Mouse (Mus musculus) hindbrain, embryonic 10.5 days (tissue): ENCODE measurements around the gene Fam114a1. TPM values are rescaled to one million over a fixed set of nuclear protein-coding genes. Genes with fewer than 3 reads are reported as not detected.
A peak's percentile ranks its signal among the peaks of the same experiment; 100 is the strongest.

Experiments used
- DNase-seq: peaks from one replicate; pipeline ENCODE4 v3.0.0-alpha.2; 2017; ENCODE audit warnings: low spot score
- H3K27ac ChIP-seq: fragments of 300-500 bp; sonication (generic); 2 replicates; pipeline ENCODE4 v1.5.1; 2016; ENCODE audit warnings: mild to moderate bottlenecking, moderate library complexity
- H3K27me3 ChIP-seq: fragments of 300-500 bp; sonication (generic); 2 replicates; pipeline ENCODE4 v1.6.1; 2016; ENCODE audit warnings: mild to moderate bottlenecking; ENCODE audit not compliant: poor library complexity, insufficient read depth, severe bottlenecking
- H3K36me3 ChIP-seq: fragments of 300-500 bp; sonication (generic); 2 replicates; pipeline ENCODE4 v1.6.1; 2016; ENCODE audit warnings: mild to moderate bottlenecking, moderate library complexity
- H3K4me1 ChIP-seq: fragments of 300-500 bp; sonication (generic); replicated peaks from 2 replicates; pipeline ENCODE4 v1.6.1; 2016; ENCODE audit warnings: mild to moderate bottlenecking
- H3K4me3 ChIP-seq: fragments of 300-500 bp; sonication (generic); 2 replicates; pipeline ENCODE4 v1.5.1; 2016; ENCODE audit warnings: mild to moderate bottlenecking, moderate library complexity
- H3K9me3 ChIP-seq: fragments of 300-500 bp; sonication (generic); 2 replicates; pipeline ENCODE4 v1.6.1; 2016; ENCODE audit warnings: mild to moderate bottlenecking, moderate library complexity
- WGBS: fragments of 180-500 bp; shearing (Covaris S2); methylation state at CpG from one replicate; pipeline ENCODE4 v1.1.7; 2016; 5-methylcytosine and 5-hydroxymethylcytosine counted together
- polyA plus RNA-seq: library from polyadenylated mRNA; unstranded; fragments of >200 nt; fragmentation: Nextera tagmentation; extraction: Ambion mirVana; gene quantifications from 2 replicates; pipeline ENCODE4 v1.2.1, GENCODE M21; 2016

The Fam114a1 gene
- polyA plus RNA-seq, 1 experiment from 2014 or later = 18.3 TPM

DNA sequence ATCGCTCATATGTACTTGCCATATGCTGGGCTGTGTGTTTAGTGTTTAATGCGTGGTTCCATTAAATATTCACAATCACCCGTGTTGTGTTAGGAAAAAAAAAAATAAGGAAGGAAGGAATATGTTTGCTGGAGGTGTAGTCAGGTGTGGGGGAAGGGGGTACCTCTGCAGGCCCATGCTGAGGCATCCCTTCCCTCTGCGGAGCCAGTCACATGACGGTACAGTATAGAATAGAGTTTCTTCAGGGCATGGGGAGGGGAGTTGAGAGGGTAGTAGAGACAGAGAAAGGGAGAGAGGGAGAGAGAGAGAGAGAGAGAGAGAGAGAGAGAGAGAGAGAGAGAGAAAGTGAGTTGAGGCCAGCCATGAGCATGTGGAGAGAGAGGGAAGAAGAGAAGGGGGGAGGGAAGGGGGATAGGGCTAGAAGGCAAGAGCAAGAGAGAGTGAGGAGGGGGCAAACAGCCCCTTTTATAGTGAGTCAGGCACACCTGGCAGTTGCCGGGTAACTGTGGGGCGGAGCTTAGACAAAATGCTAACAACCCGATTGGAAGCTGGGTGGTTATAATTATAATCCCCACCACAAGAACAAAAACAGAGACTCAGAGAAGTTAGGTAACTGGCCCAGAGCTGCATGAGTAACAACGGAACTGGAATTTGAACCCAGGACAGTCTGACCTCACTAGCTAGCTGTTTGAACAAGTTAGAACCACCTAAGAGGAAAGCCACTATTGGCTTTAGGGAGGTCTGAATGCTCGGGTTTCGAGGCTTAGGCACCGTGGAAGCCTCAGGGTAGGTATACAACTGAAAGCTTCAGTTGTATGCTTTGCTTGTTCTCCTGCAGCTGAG, 76.8 kb downstream of the Fam114a1 start:
- H3K27ac ChIP-seq = 0 out of 2 replicates have a peak overlapping the region, but pooled peaks have one; percentile 23

DNA sequence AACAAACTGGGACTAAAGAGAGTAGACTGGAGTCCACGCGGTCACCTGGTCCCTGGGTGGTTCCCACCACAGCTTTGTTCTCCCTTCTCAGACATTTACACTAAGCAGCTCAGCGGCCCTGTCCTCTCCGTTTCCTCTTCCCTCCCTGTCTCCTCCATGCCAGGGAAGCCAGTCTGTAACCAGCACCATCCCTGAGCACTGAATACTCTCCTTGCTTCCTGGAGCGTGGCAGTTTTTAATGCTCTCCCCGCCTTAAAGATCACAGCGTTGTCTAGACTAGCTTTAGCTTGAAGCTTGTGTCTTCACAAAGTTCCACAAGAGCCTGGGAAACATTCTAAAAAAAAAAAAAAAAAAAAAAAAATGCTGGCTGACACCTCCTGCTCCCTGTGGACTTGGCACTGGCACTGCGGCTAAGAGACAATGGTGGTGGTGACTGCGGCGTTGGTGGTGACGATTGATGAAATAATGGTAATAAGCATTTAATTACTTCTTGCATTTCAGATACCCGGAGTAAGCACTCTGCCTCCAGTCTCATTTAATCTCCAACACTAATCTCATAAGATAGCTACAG, 77.5 kb downstream of the Fam114a1 start:
- DNase-seq = no peak
- Histone ChIP-seq H3K36me3 (no peaks in the 10 kb centered on the region), H3K4me1 (0 out of 2 replicates have a peak, but pooled peaks cover 3% of the 10 kb centered on the region), H3K27ac (0 out of 2 replicates have a peak overlapping the region, but pooled peaks have one; percentile 23), H3K27me3 (no peaks in the 10 kb centered on the region), H3K4me3 (no peak overlapping the region), H3K9me3 (no peaks in the 10 kb centered on the region)
- WGBS = 70% methylated on average over 12 of the region's 12 CpGs

More for the DNA sequence above, 76.8 kb downstream of the Fam114a1 start:
- H3K36me3 ChIP-seq = no peaks in the 10 kb centered on the region
- DNase-seq = no peak
- no peaks in the 10 kb centered on the region for H3K27me3 ChIP-seq
- H3K9me3 ChIP-seq = no peaks in the 10 kb centered on the region
- H3K4me3 ChIP-seq = no peak overlapping the region
- 0 out of 2 replicates have a peak, but pooled peaks cover 3% of the 10 kb centered on the region for H3K4me1 ChIP-seq
- WGBS = 71% methylated on average over 12 of the region's 12 CpGs

GRCm38 (mm10) chr5:65049880-65050279, 80.0 kb downstream of the Fam114a1 start:
- 0 out of 2 replicates have a peak, but pooled peaks cover 3% of the 10 kb centered on the region for H3K4me1 ChIP-seq
- H3K4me3 ChIP-seq = no peak overlapping the region
- H3K9me3 ChIP-seq = no peaks in the 10 kb centered on the region
- DNase-seq = no peak
- no peaks in the 10 kb centered on the region for H3K36me3 ChIP-seq
- WGBS = 81% methylated on average over 5 of the region's 5 CpGs
- 0 out of 2 replicates have a peak overlapping the region, but pooled peaks have one; percentile 16 for H3K27ac ChIP-seq
- H3K27me3 ChIP-seq = no peaks in the 10 kb centered on the region

GRCm38 (mm10) chr5:65051513-65051912, 81.6 kb downstream of the Fam114a1 start:
- Histone ChIP-seq H3K9me3 (no peaks in the 10 kb centered on the region), H3K27me3 (no peaks in the 10 kb centered on the region), H3K4me1 (0 out of 2 replicates have a peak, but pooled peaks cover 3% of the 10 kb centered on the region), H3K4me3 (no peak overlapping the region), H3K36me3 (no peaks in the 10 kb centered on the region), H3K27ac (no peak overlapping the region)
- DNase-seq = no peak
- 84% methylated on average over 3 of the region's 3 CpGs for WGBS

DNA sequence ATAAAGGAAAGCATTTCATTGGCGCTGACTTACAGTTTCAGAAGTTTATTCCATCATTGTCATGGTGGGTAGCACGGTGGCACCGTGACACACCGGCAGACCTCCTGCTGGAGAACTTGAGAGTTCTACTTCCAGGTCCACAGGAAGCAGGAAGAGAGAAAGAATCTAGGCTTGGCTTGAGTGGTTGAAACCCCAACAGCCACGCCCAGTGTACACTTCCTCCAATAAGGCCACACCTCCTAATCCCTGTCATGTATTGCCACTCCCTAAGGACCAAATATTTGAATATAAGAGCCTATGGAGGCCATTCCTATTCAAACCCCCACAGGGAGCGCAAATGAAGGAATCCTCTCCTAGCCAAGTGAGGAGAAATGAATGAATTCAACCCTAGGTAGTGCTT, 87.7 kb downstream of the Fam114a1 start:
- WGBS = 93% methylated on average over 6 of the region's 6 CpGs
- DNase-seq = no peak
- Histone ChIP-seq H3K27ac (no peak overlapping the region), H3K9me3 (no peaks in the 10 kb centered on the region), H3K4me3 (no peak overlapping the region), H3K36me3 (no peaks in the 10 kb centered on the region), H3K4me1 (no peaks in the 10 kb centered on the region), H3K27me3 (no peaks in the 10 kb centered on the region)

DNA sequence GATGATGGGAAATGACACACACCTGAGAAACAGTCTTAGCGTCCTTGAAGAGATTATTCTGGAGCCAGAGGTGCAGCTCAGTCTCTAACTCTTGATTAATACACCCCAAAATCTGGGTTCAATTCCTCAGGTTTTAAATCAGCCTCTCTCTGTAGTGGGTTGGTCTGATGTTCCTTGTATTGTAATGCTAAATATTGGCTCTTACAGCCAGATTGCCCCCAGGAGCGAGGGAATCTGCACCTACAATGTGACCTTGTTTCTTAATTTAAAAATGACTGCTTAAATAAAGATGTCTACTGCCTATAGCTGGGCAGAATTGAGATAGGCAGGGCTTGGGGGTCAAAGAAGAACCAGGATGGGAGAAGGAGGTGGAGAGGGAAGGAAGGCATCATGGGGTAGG, 89.9 kb downstream of the Fam114a1 start:
- Histone ChIP-seq H3K4me1 (no peaks in the 10 kb centered on the region), H3K4me3 (no peak overlapping the region)

DNA sequence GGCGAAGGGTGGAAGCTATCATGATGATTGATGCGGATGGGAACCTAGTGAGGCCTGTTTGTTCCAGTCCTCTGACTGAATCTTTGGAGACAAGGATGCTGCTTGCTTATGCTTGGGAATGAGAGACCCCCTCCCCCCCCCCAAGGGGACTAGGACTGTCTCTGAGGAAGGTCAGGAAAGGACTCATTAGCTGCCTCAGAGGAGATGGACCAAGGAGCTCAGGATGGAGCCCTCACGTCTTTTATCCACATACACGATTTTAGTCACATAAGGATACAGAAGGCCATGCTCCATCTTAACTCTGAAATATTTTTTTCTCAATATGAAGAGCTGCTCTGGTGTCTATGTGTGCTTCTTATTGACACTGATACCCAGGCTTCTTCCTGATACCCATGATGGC, 92.4 kb downstream of the Fam114a1 start:
- Histone ChIP-seq H3K27me3 (no peaks in the 10 kb centered on the region), H3K36me3 (no peaks in the 10 kb centered on the region), H3K4me1 (no peaks in the 10 kb centered on the region), H3K9me3 (no peaks in the 10 kb centered on the region), H3K4me3 (no peak overlapping the region), H3K27ac (no peak overlapping the region)
- 89% methylated on average over 4 of the region's 4 CpGs for WGBS
- no peak for DNase-seq

More for the DNA sequence above, 89.9 kb downstream of the Fam114a1 start:
- Histone ChIP-seq H3K36me3 (no peaks in the 10 kb centered on the region), H3K27me3 (no peaks in the 10 kb centered on the region), H3K27ac (no peak overlapping the region), H3K9me3 (no peaks in the 10 kb centered on the region)
- DNase-seq = no peak
- WGBS = 69% methylated on average over 2 of the region's 2 CpGs

GRCm38 (mm10) chr5:65063266-65063665, 93.4 kb downstream of the Fam114a1 start:
- H3K27me3 ChIP-seq = no peaks in the 10 kb centered on the region
- no peak for DNase-seq
- no peak overlapping the region for H3K27ac ChIP-seq
- no peaks in the 10 kb centered on the region for H3K9me3 ChIP-seq
- WGBS = 70% methylated on average over 2 of the region's 2 CpGs
- no peaks in the 10 kb centered on the region for H3K36me3 ChIP-seq
- H3K4me3 ChIP-seq = no peak overlapping the region
- no peaks in the 10 kb centered on the region for H3K4me1 ChIP-seq

GRCm38 (mm10) chr5:65068166-65068565, 98.3 kb downstream of the Fam114a1 start:
- Histone ChIP-seq H3K27ac (no peak overlapping the region), H3K27me3 (no peaks in the 10 kb centered on the region), H3K36me3 (no peaks in the 10 kb centered on the region), H3K9me3 (no peaks in the 10 kb centered on the region), H3K4me1 (no peaks in the 10 kb centered on the region), H3K4me3 (no peak overlapping the region)
- no peak for DNase-seq
- 89% methylated on average over 6 of the region's 6 CpGs for WGBS

DNA sequence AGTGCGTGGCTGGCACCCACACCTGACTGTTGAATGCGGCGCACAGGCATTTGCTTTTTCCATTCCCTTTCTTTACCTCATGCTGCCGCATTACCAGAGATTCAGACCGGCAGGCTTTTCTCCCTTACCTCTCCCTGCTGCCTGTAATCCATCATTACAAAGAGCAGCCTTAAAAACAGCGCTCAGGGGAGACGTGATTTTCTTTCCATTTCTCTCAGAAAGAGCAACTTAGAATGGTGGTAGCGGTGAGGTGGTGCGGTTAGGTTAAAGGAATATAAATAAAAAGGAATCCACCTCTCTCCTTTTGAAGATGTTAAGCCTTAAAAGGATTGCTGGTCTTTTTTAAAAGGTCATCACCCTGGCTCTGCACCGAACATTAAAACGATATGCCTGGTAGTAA, 100.0 kb downstream of the Fam114a1 start:
- Histone ChIP-seq H3K27me3 (no peaks in the 10 kb centered on the region), H3K4me3 (no peak overlapping the region), H3K4me1 (no peaks in the 10 kb centered on the region), H3K36me3 (no peaks in the 10 kb centered on the region), H3K27ac (no peak overlapping the region), H3K9me3 (no peaks in the 10 kb centered on the region)
- DNase-seq = no peak
- WGBS = 79% methylated on average over 11 of the region's 11 CpGs

DNA sequence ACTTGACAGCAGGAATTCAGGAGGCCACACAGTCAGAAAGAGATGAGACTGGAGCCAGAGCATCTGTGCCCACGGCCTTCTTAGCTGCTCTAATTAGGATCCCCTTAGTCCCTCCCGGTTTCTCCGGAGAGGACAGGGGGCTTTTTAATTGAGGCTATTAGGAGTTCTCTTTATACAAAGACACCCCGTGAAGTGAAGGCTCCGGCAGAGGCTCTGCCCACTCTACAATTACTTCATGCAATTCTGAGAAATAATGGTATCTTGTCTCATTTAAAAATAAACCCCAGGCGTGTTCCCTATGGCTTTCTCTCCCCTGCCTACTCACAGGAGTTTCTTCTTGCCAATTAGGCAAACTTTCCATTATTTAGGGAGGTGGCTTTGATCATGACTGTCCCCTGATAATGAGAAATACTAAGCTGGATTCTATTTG, 101.8 kb downstream of the Fam114a1 start:
- H3K36me3 ChIP-seq = no peaks in the 10 kb centered on the region
- no peak overlapping the region for H3K4me3 ChIP-seq
- H3K27me3 ChIP-seq = no peaks in the 10 kb centered on the region
- 35% methylated on average over 6 of the region's 6 CpGs for WGBS
- H3K4me1 ChIP-seq = no peaks in the 10 kb centered on the region
- H3K27ac ChIP-seq = no peak overlapping the region
- no peaks in the 10 kb centered on the region for H3K9me3 ChIP-seq
- no peak for DNase-seq

- no peak for DNase-seq
- WGBS = 73% methylated on average over 4 of the region's 4 CpGs
- Histone ChIP-seq H3K4me3 (no peak overlapping the region), H3K9me3 (no peaks in the 10 kb centered on the region), H3K27me3 (no peaks in the 10 kb centered on the region), H3K27ac (no peak overlapping the region), H3K4me1 (no peaks in the 10 kb centered on the region), H3K36me3 (no peaks in the 10 kb centered on the region)
Observed at GRCm38 (mm10) chr5:65073247-65073646, 103.4 kb downstream of the Fam114a1 start.

DNA sequence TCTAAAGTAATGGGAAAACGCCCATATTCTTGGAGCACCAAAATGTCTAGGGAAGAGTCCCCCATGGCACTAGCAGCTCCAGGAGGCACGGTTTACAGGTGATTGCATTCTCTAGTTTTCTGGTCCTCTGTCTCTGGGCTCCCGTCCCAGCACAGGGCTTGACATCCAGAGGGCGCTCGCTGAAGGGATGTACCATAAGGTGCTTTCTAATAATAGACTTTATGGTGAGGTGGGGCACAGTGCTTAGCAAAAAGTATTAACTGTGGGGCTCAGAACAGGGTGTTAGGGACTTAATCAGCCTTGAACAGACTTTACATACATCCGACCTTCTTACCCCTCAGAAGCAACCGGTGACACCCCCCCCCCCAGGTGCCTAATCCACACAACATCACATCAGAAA, 104.8 kb downstream of the Fam114a1 start:
- no peak for DNase-seq
- Histone ChIP-seq H3K27me3 (no peaks in the 10 kb centered on the region), H3K36me3 (no peaks in the 10 kb centered on the region), H3K4me1 (no peaks in the 10 kb centered on the region), H3K9me3 (no peaks in the 10 kb centered on the region), H3K27ac (no peak overlapping the region), H3K4me3 (no peak overlapping the region)
- 69% methylated on average over 7 of the region's 7 CpGs for WGBS
